Mouse (Mus musculus): ENCODE measurements at regions not wholly inside any gene's neighbourhood (a gene's known extent, or its start where the extent isn't known, plus 50 kb on each side); places are given as distances from the start of the nearest gene placed in this dataset. TPM values are rescaled to one million over a fixed set of nuclear protein-coding genes. Genes with fewer than 3 reads are reported as not detected.

- WGBS (ENCODE audit: insufficient replicate concordance), result 38% methylated on average over 10 of the region's 10 CpGs
- Histone ChIP-seq H3K4me3 (ENCODE audit: low read depth, low read length) (no peak overlapping the region), H3K9me3 (replicated peaks; ENCODE audit: control insufficient read depth, low read length) (no peaks in the 10 kb centered on the region), H3K4me1 (ENCODE audit: control insufficient read depth, insufficient read depth, low read length) (peaks cover 8% of the 10 kb centered on the region), H3K4me2 (no peak overlapping the region), H3K36me3 (ENCODE audit: control insufficient read depth, insufficient read depth, low read length) (no peaks in the 10 kb centered on the region), H3K27ac (ENCODE audit: low read depth, low read length) (no peak overlapping the region), H3K27me3 (ENCODE audit: control insufficient read depth, insufficient read depth, low read length) (peaks cover 37% of the 10 kb centered on the region), H3K9ac (ENCODE audit: low read depth, low read length) (no peak overlapping the region)
- no peak for ATAC-seq (replicated peaks; ENCODE audit: insufficient number of reproducible peaks, low FRiP score, low TSS enrichment)
These were observed 490.9 kb downstream of the Prss52 start for GRCm38 (mm10) chr14:64594811-64595522.

- no peak for ATAC-seq (replicated peaks; ENCODE audit: insufficient number of reproducible peaks, low FRiP score, low TSS enrichment)
- no peaks in the 10 kb centered on the region for H3K9me3 ChIP-seq (replicated peaks; ENCODE audit: control insufficient read depth, low read length)
- H3K9ac ChIP-seq (ENCODE audit: low read depth, low read length), result no peak overlapping the region
- peaks cover 5% of the 10 kb centered on the region for H3K4me1 ChIP-seq (ENCODE audit: control insufficient read depth, insufficient read depth, low read length)
- H3K36me3 ChIP-seq (ENCODE audit: control insufficient read depth, insufficient read depth, low read length), result no peaks in the 10 kb centered on the region
- no peak overlapping the region for H3K27ac ChIP-seq (ENCODE audit: low read depth, low read length)
- WGBS (ENCODE audit: insufficient replicate concordance), result 30% methylated on average over 1 of the region's 1 CpGs
- H3K4me2 ChIP-seq, result no peak overlapping the region
- peaks cover 32% of the 10 kb centered on the region for H3K27me3 ChIP-seq (ENCODE audit: control insufficient read depth, insufficient read depth, low read length)
- H3K4me3 ChIP-seq (ENCODE audit: low read depth, low read length), result no peak overlapping the region
These were observed 491.4 kb downstream of the Prss52 start for GRCm38 (mm10) chr14:64595523-64595889.

- ATAC-seq (replicated peaks; ENCODE audit: insufficient number of reproducible peaks, low FRiP score, low TSS enrichment), result no peak
- peaks cover 28% of the 10 kb centered on the region for H3K27me3 ChIP-seq (ENCODE audit: control insufficient read depth, insufficient read depth, low read length)
- 83% methylated on average over 4 of the region's 4 CpGs for WGBS (ENCODE audit: insufficient replicate concordance)
These were observed 491.8 kb downstream of the Prss52 start for GRCm38 (mm10) chr14:64595891-64596290.

DNA sequence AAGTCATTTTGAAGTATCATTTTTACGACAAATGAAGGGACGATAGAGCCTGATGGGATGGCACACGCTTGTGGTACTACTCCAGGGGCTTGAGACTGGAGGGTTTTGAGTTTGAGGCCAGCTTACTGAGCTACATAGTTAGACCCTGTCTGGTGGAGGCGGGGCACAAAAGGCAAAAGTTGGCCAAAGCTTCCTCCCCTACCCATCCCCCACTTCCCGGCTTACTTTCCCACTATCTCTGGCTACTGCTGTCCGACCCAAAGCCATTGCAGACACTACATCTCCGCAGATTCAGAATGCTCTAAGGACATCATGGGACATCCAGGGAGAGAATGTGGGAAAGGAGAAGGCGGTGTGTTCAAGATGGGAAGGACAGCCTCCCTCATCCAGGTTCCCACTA is 493.1 kb downstream of the Prss52 start:
- Histone ChIP-seq H3K36me3 (ENCODE audit: control insufficient read depth, insufficient read depth, low read length) (no peaks in the 10 kb centered on the region), H3K4me2 (no peak overlapping the region), H3K4me1 (ENCODE audit: control insufficient read depth, insufficient read depth, low read length) (no peaks in the 10 kb centered on the region), H3K27me3 (ENCODE audit: control insufficient read depth, insufficient read depth, low read length) (peaks cover 15% of the 10 kb centered on the region), H3K27ac (ENCODE audit: low read depth, low read length) (no peak overlapping the region), H3K9me3 (replicated peaks; ENCODE audit: control insufficient read depth, low read length) (no peaks in the 10 kb centered on the region), H3K4me3 (ENCODE audit: low read depth, low read length) (no peak overlapping the region), H3K9ac (ENCODE audit: low read depth, low read length) (no peak overlapping the region)
- WGBS (ENCODE audit: insufficient replicate concordance), result 44% methylated on average over 8 of the region's 8 CpGs
- ATAC-seq (replicated peaks; ENCODE audit: insufficient number of reproducible peaks, low FRiP score, low TSS enrichment), result no peak

More at GRCm38 (mm10) chr14:64595891-64596290, 491.8 kb downstream of the Prss52 start:
- no peak overlapping the region for H3K4me2 ChIP-seq
- no peaks in the 10 kb centered on the region for H3K9me3 ChIP-seq (replicated peaks; ENCODE audit: control insufficient read depth, low read length)
- no peak overlapping the region for H3K27ac ChIP-seq (ENCODE audit: low read depth, low read length)
- H3K4me3 ChIP-seq (ENCODE audit: low read depth, low read length), result no peak overlapping the region
- H3K9ac ChIP-seq (ENCODE audit: low read depth, low read length), result no peak overlapping the region
- no peaks in the 10 kb centered on the region for H3K36me3 ChIP-seq (ENCODE audit: control insufficient read depth, insufficient read depth, low read length)
- H3K4me1 ChIP-seq (ENCODE audit: control insufficient read depth, insufficient read depth, low read length), result 0 out of 2 replicates have a peak, but pooled peaks cover 2% of the 10 kb centered on the region

MicroRNAs encoded in the stretch of these regions (microRNA counts, 519-probe panel; counts per million panel counts)
- 32.2 counts per million for microRNA mmu-miR-124

Small RNA genes in the stretch of these regions (microRNA-seq; reads per million reads assigned to microRNA genes)
- not detected for gene Mir124a-1 (ENCODE audit: borderline number of aligned reads)
- gene Mir3078 (ENCODE audit: borderline number of aligned reads), result 0.20 reads per million
